Mouse (Mus musculus) kidney, adult 2 months (tissue): ENCODE data around the gene Cul3. TPM values are rescaled to one million over a fixed set of nuclear protein-coding genes. Genes with fewer than 3 reads are reported as not detected.

ENCODE experiments used
- DNase-seq: peaks from one replicate; pipeline ENCODE4 v3.0.0; 2021
- H3K27ac ChIP-seq: fragments of 200-500 bp; 2 replicates; pipeline ENCODE4 v1.5.1; 2012; ENCODE audit warnings: low read depth, low read length, control low read depth, inconsistent platforms; ENCODE audit not compliant: insufficient read depth
- H3K27me3 ChIP-seq: fragments of 200-500 bp; replicated peaks from 2 replicates; pipeline ENCODE4 v1.6.1; 2012; ENCODE audit warnings: mild to moderate bottlenecking, moderate library complexity, low read length, inconsistent platforms; ENCODE audit not compliant: control insufficient read depth, insufficient read depth
- H3K36me3 ChIP-seq: fragments of 200-500 bp; 2 replicates; pipeline ENCODE4 v1.6.1; 2012; ENCODE audit warnings: mild to moderate bottlenecking, moderate library complexity, low read length, inconsistent platforms; ENCODE audit not compliant: control insufficient read depth, insufficient read depth
- H3K4me1 ChIP-seq: fragments of 200-500 bp; 2 replicates; pipeline ENCODE4 v1.6.1; 2011; ENCODE audit warnings: low read length; ENCODE audit not compliant: control insufficient read depth, insufficient read depth
- H3K4me3 ChIP-seq: fragments of 200-500 bp; 2 replicates; pipeline ENCODE4 v1.5.1; 2011; ENCODE audit warnings: mild to moderate bottlenecking, low read depth, low read length, control low read depth; ENCODE audit not compliant: insufficient read depth
- CTCF ChIP-seq: fragments of 200-500 bp; conservative IDR thresholded peaks from 2 replicates; pipeline ENCODE4 v1.5.1; 2011; ENCODE audit warnings: low read depth, mild to moderate bottlenecking, control low read depth, low read length, moderate library complexity, mixed read lengths; ENCODE audit not compliant: insufficient read depth, insufficient read length
- POLR2A ChIP-seq: fragments of 200-500 bp; IDR thresholded peaks from one replicate; pipeline ENCODE4 v1.6.1; 2011; ENCODE audit warnings: low read depth, low read length, control low read depth
- WGBS: fragments of 180-500 bp; shearing (Covaris S2); methylation state at CpG from one replicate; pipeline ENCODE4 v1.1.7; 2018; 5-methylcytosine and 5-hydroxymethylcytosine counted together
- polyA plus RNA-seq: library from polyadenylated mRNA; depleted of rRNA; stranded (reverse); fragments of >200 nt; gene quantifications from 2 replicates; pipeline ENCODE4 v1.2.3, GENCODE M21; 2012

The Cul3 gene
- polyA plus RNA-seq, 1 experiment, result 23.9 TPM

GRCm38 (mm10) chr1:80339425-80340021 is 757 bp downstream of the Cul3 start:
- WGBS, result under 1% methylated on average over 33 of the region's 33 CpGs
- H3K36me3 ChIP-seq, result no peaks in the 10 kb centered on the region
- DNase-seq, result peak; percentile 21

GRCm38 (mm10) chr1:80338398-80338797 is 1.9 kb downstream of the Cul3 start:
- no peak overlapping the region for H3K4me3 ChIP-seq
- DNase-seq, result no peak
- WGBS, result 2% methylated on average over 1 of the region's 1 CpGs
- H3K27ac ChIP-seq, result no peak overlapping the region
- H3K27me3 ChIP-seq, result no peaks in the 10 kb centered on the region
- TF ChIP-seq POLR2A (no peak), CTCF (no peak)
- peaks cover 15% of the 10 kb centered on the region for H3K4me1 ChIP-seq
- H3K36me3 ChIP-seq, result no peaks in the 10 kb centered on the region

More at GRCm38 (mm10) chr1:80339425-80340021, 757 bp downstream of the Cul3 start:
- H3K27ac ChIP-seq, result peak overlapping the region; percentile 89
- no peak for TF ChIP-seq POLR2A
- no peak for TF ChIP-seq CTCF
- no peaks in the 10 kb centered on the region for H3K27me3 ChIP-seq
- peaks cover 11% of the 10 kb centered on the region for H3K4me1 ChIP-seq
- H3K4me3 ChIP-seq, result peak overlapping the region; percentile 91

- no peaks in the 10 kb centered on the region for H3K36me3 ChIP-seq
- WGBS, result 41% methylated on average over 1 of the region's 1 CpGs
- no peaks in the 10 kb centered on the region for H3K27me3 ChIP-seq
- no peak overlapping the region for H3K4me3 ChIP-seq
- H3K27ac ChIP-seq, result no peak overlapping the region
- DNase-seq, result peak; percentile 52
- TF ChIP-seq CTCF (no peak), POLR2A (no peak)
- H3K4me1 ChIP-seq, result peaks cover 19% of the 10 kb centered on the region
Observed at GRCm38 (mm10) chr1:80335726-80336368, 4.4 kb downstream of the Cul3 start.

GRCm38 (mm10) chr1:80335118-80335517 is 5.2 kb downstream of the Cul3 start:
- Histone ChIP-seq H3K27ac (no peak overlapping the region), H3K4me1 (peaks cover 22% of the 10 kb centered on the region), H3K36me3 (no peaks in the 10 kb centered on the region), H3K4me3 (no peak overlapping the region), H3K27me3 (no peaks in the 10 kb centered on the region)
- WGBS, result 95% methylated on average over 1 of the region's 1 CpGs
- DNase-seq, result no peak
- TF ChIP-seq POLR2A (no peak), CTCF (no peak)

- Histone ChIP-seq H3K27ac (no peak overlapping the region), H3K27me3 (no peaks in the 10 kb centered on the region), H3K4me3 (no peak overlapping the region), H3K4me1 (peaks cover 13% of the 10 kb centered on the region), H3K36me3 (no peaks in the 10 kb centered on the region)
- WGBS, result 71% methylated on average over 2 of the region's 2 CpGs
- no peak for TF ChIP-seq CTCF
- TF ChIP-seq POLR2A, result no peak
- DNase-seq, result no peak
Observed at GRCm38 (mm10) chr1:80330970-80331369, 9.3 kb downstream of the Cul3 start.

- 48% methylated on average over 2 of the region's 2 CpGs for WGBS
- Histone ChIP-seq H3K4me1 (peaks cover 6% of the 10 kb centered on the region; the same call in 1 of the 2 replicates), H3K36me3 (no peaks in the 10 kb centered on the region), H3K4me3 (no peak overlapping the region), H3K27me3 (no peaks in the 10 kb centered on the region), H3K27ac (no peak overlapping the region)
- DNase-seq, result no peak
- TF ChIP-seq POLR2A, result no peak
- no peak for TF ChIP-seq CTCF
Observed at GRCm38 (mm10) chr1:80325761-80326160, 14.5 kb downstream of the Cul3 start.

- peak; percentile 20 for DNase-seq
- Histone ChIP-seq H3K27ac (no peak overlapping the region), H3K4me1 (peaks cover 4% of the 10 kb centered on the region; the same call in 1 of the 2 replicates), H3K27me3 (no peaks in the 10 kb centered on the region), H3K4me3 (no peak overlapping the region), H3K36me3 (no peaks in the 10 kb centered on the region)
- TF ChIP-seq POLR2A (no peak), CTCF (no peak)
Observed at GRCm38 (mm10) chr1:80324370-80324769, 15.9 kb downstream of the Cul3 start.
